Mouse (Mus musculus) C2C12 (cell line): ENCODE measurements around the gene Wfdc1. TPM values are rescaled to one million over a fixed set of nuclear protein-coding genes. Genes with fewer than 3 reads are reported as not detected.

Experiments used
- H3K27me3 ChIP-seq: one replicate; pipeline ENCODE4 v1.6.1; 2011; ENCODE audit not compliant: control insufficient read depth, insufficient read depth, insufficient read length
- H3K36me3 ChIP-seq: one replicate; pipeline ENCODE4 v1.6.1; 2011; ENCODE audit not compliant: control insufficient read depth, insufficient read depth
- H3K4me3 ChIP-seq: one replicate; pipeline ENCODE4 v1.5.1; 2011; ENCODE audit warnings: mild to moderate bottlenecking, control low read depth; ENCODE audit not compliant: poor library complexity, insufficient read depth, severe bottlenecking
- H3K79me2 ChIP-seq: one replicate; pipeline ENCODE4 v1.6.1; 2011; ENCODE audit not compliant: control insufficient read depth, insufficient read depth
- H3K79me3 ChIP-seq: one replicate; pipeline ENCODE4 v1.6.1; 2011; ENCODE audit warnings: low read depth, control low read depth
- H3ac ChIP-seq: one replicate; pipeline ENCODE3; 2011; ENCODE audit warnings: low read depth; ENCODE audit not compliant: control insufficient read depth, insufficient read length
- CEBPB ChIP-seq: IDR thresholded peaks from one replicate; pipeline ENCODE4 v1.6.1; 2011; ENCODE audit warnings: low read depth, mild to moderate bottlenecking, control low read depth, moderate library complexity
- FOSL1 ChIP-seq: IDR thresholded peaks from one replicate; pipeline ENCODE4 v1.8.0; 2011; ENCODE audit warnings: mild to moderate bottlenecking, low read length; ENCODE audit not compliant: poor library complexity, insufficient read depth, severe bottlenecking
- MAX ChIP-seq: IDR thresholded peaks from one replicate; pipeline ENCODE4 v1.6.1; 2011; ENCODE audit warnings: mild to moderate bottlenecking, control low read depth
- USF1 ChIP-seq: IDR thresholded peaks from one replicate; pipeline ENCODE4 v1.6.1; 2011; ENCODE audit warnings: low read depth, mild to moderate bottlenecking, control low read depth, moderate library complexity
- polyA plus RNA-seq: library from polyadenylated mRNA; unstranded; fragments of >200 nt; fragmentation: generic; extraction: Trizol; gene quantifications from one replicate; pipeline ENCODE4 v1.2.1, GENCODE M21; 2012; ENCODE audit warnings: missing spikeins

Gene Wfdc1
- polyA plus RNA-seq, 1 experiment: not detected

DNA sequence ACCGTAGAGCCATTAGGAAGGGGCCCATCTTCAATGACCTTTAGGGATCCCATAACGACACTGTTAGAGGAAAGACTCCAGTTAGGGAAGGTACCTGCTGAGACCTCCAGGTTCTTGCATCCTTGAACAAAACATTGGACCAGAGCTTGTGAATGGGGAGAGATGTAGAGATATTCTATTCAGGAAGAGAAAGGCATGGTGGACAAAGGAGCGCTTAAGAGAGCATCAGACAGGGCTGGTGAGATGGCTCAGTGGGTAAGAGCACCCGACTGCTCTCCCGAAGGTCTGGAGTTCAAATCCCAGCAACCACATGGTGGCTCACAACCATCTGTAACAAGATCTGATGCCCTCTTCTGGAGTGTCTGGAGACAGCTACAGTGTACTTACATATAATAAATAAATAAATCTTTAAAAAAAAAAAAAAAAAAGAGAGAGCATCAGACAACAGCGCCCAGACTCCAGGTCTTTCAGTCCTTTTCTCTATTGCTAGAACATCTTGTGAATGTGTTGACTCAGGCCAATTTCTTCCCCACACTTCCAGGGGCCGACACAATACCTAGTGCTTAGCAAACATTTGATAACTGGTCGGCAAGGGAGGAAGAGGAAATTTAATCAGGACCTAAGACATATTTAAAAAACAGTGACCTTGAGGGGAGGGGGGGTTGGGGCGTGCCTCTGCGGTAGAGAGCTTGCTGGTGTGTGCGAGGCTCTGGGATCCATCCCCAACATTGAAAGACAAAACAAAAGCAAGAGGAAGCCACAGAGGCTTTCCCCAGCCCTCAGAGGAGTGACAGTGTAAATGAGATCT, 71.1 kb downstream of the Wfdc1 start:
- Histone ChIP-seq H3K36me3 (no peaks in the 10 kb centered on the region), H3ac (no peak overlapping the region), H3K79me2 (no peaks in the 10 kb centered on the region), H3K27me3 (no peaks in the 10 kb centered on the region), H3K79me3 (no peaks in the 10 kb centered on the region), H3K4me3 (no peak overlapping the region)
- no peak for TF ChIP-seq FOSL1
- no peak for TF ChIP-seq USF1
- TF ChIP-seq CEBPB: no peak
- TF ChIP-seq MAX: no peak

Other genes starting within 250 kb of the Wfdc1 start
- 18.1 TPM for gene Osgin1, start 232.2 kb upstream of the Wfdc1 start, polyA plus RNA-seq
- not detected for gene Necab2, start 219.6 kb upstream of the Wfdc1 start, polyA plus RNA-seq
- not detected for gene Slc38a8, start 164.7 kb upstream of the Wfdc1 start, polyA plus RNA-seq
- 72.7 TPM for gene Mbtps1, start 107.6 kb upstream of the Wfdc1 start, polyA plus RNA-seq
- gene Hsdl1, start 91.2 kb upstream of the Wfdc1 start, polyA plus RNA-seq: 11.0 TPM
- 0.01 TPM for gene Dnaaf1, start 91.1 kb upstream of the Wfdc1 start, polyA plus RNA-seq
- gene Taf1c, start 61.1 kb upstream of the Wfdc1 start, polyA plus RNA-seq: 8.1 TPM
- not detected for gene Adad2, start 53.6 kb upstream of the Wfdc1 start, polyA plus RNA-seq
- not detected for gene Kcng4, start 30.7 kb upstream of the Wfdc1 start, polyA plus RNA-seq
- gene Atp2c2, start 33.6 kb downstream of the Wfdc1 start, polyA plus RNA-seq: 0.02 TPM
- gene Tldc1, start 112.1 kb downstream of the Wfdc1 start, polyA plus RNA-seq: 6.6 TPM
- 453 TPM for gene Cotl1, start 174.2 kb downstream of the Wfdc1 start, polyA plus RNA-seq
- gene Klhl36, start 195.9 kb downstream of the Wfdc1 start, polyA plus RNA-seq: 2.7 TPM
- gene Usp10, start 244.0 kb downstream of the Wfdc1 start, polyA plus RNA-seq: 101 TPM
- 15.0 TPM for gene Gm20388, start 244.5 kb downstream of the Wfdc1 start, polyA plus RNA-seq